Mouse (Mus musculus) layer of hippocampus, postnatal 25 days (tissue): ENCODE measurements around the gene Galnt2. TPM values are rescaled to one million over a fixed set of nuclear protein-coding genes. Genes with fewer than 3 reads are reported as not detected.

Experiments
- DNase-seq, 2 experiments: peaks; one replicate each; pipeline ENCODE4 v3.0.0; 2022; ENCODE audit warnings: mixed read lengths in 2 of 2, low spot score in 1 of 2; ENCODE audit errors: extremely low spot score in 1 of 2
- total RNA-seq, 2 experiments: library from RNA; stranded (reverse); gene quantifications; 2 replicates each; pipeline ENCODE4 v1.2.3; 2021

Galnt2 gene
- total RNA-seq, 2 experiments from 2014 or later = 35.5 to 45.9 TPM

DNA sequence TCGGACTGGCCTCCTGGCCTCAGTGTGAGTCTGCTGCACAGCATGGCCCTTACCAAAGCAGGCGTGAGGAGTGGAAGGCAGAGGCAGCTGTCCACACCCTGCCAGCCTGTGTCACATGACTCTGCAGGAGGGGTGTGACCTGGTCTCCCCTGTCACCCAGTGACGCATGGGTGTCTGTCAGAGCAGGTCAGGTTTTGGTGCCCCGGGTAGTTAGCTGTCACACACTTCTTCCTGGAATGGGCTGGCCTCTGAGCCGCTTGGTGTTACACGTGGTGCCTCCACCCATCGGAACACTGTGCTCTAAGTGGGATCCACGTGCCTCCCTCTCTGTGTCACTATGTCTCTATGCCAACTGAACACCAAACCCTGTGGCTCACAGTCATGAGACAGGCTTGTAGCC lies 34.6 kb downstream of the Galnt2 start:
- no peak for DNase-seq

DNA sequence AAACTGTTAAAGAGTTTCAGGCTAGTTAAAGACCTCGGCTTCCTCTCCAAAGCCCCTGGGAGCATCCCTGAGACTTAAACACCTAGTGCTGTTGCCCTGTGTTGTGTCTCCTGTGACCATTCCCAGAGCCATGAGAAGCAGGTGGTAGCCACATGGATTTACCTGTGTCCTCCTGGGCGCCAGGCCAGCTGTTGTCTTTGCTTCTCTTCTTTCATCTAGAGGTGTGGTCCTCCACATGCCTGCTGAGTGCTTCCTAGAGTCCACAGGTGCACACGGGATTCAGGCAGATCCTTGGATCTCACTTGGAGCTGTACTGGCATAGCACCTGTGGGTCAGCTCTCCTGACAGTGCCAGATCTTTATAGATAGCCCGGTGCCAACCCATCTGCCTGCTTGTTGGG lies 36.0 kb downstream of the Galnt2 start:
- DNase-seq = no peak

DNA sequence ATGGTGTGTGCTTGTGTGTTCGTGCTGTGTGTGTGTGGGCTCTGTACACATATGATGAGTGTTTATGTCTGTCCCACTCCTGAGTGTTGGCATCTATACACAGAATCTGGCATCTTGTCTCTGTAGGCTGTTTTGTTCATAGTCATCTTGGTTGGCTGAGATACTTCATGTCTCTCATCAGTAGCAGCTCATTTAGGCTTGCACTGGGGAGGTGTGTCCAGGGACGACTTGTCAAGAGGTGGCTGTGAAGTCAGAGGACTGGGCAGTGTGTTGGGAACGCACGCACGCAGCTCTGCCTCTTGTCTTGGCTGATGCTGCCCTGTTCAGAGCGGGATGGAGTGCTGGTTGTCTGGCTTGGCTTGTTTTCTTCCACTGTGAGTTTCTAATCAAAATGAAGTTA lies 39.3 kb downstream of the Galnt2 start:
- no peak for DNase-seq

DNA sequence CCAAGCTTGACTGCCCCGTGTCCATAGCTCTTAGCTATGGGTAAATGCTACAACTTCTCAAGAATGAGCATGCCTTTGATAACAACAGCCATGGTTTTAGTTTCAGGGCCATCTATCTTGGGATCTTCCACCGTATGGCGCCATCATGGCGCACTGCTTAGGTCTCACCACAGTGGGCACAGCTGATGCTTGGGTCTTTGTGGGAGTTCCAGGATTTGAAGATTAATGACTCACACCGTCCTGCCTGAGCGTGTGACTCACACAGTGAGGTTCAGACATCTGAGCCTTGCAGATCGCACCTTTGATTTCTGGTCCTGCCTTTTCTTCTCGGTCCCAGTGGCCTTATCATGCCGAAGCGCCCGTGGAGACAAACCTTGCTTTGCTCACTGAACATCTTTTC lies 39.7 kb downstream of the Galnt2 start:
- no peak for DNase-seq

DNA sequence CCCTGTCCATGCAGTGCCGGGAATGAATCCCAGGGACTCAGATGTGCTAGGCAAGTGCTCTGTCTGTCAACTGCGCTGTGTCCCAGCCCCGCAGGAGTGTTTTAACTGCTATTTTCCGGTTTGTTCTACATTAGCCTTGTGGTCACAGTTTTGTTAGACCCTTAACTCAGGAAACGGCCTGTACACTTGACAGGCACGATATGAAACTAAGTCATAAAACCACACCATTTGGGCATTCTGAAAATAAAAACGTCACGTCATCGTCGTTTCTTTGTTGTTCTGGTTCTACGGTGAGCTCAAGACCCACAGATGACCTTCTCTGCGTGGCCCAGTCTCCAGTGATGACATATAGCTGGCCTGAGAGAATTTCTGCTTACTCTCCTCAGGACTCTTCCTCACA lies 40.3 kb downstream of the Galnt2 start:
- no peak for DNase-seq

DNA sequence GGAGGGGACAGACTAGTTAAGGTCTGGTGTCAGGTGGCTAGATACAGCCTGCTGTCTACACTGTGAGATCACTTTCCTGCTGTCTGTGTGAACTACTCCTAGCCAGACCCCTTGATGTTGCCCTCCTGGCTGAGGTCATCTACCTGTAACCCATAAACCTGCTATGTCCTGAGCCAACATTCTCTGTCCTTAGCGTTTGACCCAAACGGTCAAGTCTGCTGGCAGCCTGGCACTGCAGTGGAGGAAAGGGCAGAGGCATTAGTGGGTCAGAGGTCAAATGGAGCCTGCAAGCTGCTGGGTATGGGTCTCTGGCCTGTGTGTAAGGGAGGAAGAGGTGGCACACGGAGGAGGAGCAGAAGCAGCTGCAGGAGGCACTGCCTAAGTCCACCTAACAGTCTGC lies 41.6 kb downstream of the Galnt2 start:
- no peak for DNase-seq

DNA sequence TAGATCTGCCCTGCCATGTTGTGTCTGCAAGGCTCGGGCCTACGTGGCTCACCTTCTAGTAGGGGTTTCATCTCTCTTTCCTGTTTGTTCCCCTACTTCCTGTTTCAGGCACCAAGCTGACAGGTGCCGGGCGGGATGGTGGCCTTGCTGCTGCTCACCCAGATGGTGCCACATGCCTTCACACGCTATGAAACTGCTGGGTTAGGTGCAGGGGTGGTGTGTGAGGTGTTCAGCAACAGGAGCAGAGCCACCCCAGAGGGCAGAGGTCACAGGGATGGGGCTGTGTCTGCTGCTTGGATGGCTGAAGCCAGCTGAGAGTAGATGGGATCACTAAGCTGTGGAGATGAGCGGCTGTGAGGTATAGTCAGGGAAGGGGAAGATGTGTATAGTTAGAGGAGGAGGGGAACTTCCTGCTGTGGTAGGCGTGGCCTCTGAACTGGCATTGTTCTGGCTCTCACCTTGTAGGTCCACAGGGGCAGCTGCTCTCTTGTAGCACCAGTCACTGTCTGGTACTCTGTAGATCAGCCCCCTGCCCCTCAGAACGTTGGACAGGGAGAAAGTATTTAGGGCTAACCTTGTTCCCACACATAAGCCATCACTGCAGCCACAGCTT lies 42.5 kb downstream of the Galnt2 start:
- no peak for DNase-seq

DNA sequence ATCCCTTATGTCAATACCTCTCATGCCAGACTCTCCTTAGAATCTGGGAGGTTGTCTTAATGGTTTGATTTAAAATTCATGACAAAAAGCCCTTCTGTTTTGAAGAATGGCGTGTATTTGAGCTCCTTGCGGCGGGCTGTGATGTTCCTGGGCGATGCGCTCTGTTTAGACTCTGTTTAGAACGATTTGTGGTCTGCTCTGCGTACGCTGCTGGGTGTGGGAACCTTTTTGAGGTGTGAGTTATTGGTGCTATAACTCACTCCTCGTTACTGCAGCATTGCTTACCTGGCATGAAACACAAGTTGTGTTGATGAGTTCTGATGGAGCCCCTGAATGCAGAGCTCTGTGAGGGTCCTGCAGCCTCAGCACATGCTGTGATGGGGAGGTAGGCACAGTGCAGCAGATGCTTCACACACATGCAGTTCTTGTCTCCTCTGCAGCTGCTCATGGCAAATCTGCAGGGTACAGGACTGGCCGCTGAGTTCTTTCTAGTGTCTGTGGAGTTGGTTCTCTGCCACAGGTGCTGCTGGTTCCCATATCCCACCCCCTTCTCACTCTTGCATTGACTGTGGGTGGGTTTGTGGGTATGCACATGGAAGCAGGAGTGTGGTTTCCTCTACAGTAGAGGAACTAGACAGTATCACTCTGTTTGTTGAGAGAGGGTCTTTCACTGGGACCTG lies 43.4 kb downstream of the Galnt2 start:
- no peak for DNase-seq

DNA sequence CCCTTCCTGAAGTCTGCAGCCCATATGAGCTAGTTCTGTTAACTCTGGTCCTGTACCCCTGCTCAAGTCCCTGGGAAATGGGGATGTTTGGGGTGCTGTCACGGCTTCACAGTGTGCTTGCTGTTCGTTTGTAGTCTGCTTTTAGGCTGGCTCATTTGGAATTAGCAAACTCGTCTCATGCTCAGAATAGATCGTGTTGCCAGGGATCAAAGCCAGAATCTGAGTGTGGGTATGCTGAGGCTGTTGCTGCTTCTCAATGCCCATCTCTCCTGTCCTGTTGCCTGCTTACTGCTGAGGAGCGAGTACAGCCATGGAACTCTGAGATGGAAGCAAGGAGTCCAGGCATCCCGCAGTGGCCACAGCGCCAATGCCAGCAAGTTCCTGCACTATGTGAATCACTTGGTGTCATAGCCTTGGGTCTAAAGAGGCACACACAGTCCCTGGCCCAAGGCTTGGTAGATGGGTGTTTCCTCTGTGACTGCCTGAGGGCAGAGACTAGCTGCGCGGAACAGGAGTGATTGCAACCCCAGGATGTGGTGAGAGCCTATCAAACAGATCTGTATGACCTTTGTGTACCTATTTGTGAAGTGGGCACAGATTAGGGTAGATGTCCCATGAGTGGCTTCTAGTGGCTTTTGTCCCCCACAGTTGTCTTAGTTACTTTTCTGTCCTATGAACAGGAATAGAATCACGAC lies 44.3 kb downstream of the Galnt2 start:
- DNase-seq = no peak

DNA sequence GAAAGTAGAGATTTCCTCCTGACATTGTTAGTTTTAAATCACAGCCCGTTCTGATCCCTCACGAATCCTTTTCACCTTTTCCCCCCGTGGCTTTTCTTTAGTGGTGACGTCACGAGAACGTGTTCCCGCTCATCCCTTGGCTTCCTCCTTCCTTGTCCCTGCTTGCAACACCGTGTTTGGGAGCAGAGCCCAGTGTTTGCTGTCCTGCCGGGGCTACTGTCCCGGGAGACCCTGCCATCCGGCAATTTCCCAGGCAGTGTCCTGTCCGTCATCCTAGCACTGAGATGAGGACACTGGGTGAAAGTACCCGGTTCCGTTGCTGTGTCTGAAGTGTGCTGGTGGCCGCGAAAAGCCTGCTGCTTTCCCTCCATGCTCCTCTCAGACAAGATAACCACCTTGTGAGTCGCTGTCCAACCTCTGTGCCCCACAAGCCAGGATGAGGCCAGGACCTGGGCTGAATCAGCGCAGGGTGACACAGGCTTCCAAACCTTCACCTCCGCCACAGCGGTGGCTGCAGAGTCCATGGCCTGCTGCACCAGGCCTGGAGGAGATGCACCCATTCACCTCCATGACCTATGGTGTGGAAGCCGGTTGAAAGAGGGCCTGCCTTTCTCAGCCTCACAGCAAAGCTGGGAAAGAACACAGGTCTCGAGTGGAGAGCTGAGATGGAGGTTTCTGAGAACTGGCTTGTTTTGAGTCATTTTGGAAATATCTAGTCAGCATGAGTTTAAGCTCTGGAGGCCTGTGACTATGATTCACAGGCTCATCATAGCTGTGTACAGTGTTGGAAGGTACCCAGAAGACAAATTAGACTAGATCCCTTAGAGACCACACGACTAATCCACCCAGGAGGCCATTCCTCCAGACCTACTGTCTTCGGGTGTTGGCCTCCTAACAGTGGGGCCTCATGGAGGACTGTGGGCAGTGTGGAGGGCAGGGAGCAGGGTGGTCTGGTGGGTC lies 47.0 kb downstream of the Galnt2 start:
- no peak for DNase-seq

DNA sequence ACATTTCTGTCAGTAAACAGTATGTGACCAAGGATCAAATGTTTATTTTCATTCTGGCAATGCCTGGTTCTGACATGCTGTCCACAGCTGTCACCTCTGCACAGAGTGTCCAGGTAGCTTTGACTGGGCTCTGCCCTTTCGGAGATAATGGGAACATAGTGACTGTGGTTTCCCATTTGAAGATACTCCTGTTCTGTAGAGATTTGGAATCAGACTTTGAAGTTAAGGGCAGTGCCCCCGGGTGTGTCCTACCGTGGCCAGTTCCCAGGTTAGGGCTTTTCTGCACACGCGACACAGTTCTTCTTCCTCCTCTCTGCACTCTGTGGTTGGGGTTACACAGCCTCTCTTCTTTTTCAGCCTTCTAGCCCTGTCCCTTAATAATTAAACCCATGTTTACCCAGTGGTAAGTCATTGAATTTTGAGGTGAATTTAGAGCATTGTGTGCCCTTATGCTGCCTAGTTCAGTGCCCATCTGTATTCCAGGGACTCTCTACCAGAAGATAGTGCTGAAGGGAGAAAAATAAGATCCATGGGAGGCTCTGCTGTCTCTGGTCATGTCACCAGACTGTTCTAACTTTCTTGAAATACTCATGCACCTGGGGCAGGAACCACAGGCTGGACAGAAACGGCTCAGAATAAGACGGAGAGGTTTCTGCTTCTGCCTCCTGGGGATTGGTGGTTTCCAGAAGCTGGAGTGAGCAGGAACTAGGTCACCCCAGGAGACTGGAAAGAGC lies 47.9 kb downstream of the Galnt2 start:
- DNase-seq = no peak

DNA sequence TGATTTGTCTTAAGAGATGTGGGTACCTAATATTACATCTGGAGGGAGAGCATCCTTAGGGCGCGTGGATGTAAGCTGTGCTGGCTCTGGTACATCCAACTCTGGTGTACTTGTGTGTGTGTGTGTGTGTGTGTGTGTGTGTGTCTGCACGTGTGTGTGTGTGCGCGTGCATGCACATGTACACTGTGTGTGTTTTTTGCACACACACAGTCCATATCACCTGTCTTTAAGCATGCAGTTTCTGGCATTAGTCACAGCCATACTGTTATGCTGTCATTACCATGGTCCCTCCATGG lies 48.4 kb downstream of the Galnt2 start:
- DNase-seq = no peak

DNA sequence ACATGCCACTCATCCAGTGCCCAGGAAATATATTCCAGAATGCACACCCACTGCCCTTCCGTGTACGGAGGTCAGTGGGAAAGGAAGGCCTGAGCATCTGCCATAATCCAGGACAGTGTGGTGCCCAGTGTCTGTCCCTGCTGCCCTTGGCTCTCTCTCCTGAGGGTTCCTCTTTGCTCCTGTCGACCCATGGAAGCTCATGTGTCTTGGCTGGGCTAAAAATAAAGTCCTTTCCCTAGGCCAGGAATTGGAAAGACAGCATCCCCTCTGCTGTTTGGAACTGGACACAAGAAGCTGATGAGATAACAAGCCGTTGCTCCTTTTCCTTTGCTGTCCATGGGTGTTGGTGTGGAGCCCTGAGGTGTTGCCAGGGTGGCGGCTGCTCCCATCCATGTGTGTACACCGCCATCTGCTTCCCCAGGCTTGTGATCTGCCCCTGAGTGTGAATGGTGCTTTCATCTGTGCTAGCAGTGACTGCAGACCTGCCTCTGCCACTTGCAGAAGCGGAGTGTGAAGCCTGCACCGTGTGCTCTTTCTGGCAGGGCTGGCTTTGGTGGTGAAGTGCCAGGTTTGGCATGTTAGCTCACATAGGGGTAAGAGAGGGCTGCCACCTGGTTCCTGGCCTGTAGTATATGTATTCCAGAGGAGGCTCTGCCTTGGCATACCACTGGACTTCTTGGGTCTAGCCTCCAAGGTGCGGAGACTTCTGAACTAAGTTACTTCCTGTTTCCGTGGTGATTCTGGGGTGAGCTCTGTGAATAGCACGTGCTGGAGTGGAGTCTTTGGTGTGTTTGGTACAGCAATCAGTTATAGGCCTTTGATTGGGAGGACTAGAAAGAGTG lies 50.7 kb downstream of the Galnt2 start:
- DNase-seq = no peak

DNA sequence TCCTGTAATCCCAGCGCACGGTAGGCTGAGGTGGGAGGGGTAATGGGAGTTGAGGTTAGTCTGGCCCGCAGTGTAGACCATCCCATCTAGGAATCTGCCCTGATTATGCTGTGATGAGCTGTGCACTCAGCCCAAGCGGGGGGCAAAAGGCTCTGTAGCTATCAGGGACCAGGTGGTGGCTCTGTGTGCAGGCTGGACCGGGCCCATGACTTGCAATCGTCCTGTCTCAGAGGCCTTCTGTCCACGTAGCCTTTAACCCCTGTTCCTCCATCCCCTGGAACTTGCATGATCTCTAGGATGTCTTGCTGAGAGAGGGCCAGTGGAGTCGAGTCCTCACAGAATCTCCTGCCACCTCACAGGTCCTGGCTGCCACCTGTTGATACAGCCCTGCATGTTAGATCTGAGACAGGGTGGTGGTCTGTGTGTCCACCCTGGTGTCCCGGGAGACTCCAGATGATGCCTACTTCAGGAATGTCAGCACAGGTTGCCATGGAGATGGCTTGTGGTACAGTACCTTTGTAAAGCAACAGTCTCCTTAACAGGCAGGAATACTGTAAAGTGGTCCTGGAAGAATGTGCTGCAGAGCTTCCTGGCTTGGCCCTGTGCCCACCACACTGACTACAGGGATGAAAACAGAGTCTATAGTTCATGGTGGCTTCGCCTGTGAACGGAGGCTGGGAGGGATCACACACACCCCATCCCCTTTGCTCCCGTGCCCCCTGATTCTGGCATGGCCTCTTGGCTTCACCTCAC lies 51.9 kb downstream of the Galnt2 start:
- no peak for DNase-seq

DNA sequence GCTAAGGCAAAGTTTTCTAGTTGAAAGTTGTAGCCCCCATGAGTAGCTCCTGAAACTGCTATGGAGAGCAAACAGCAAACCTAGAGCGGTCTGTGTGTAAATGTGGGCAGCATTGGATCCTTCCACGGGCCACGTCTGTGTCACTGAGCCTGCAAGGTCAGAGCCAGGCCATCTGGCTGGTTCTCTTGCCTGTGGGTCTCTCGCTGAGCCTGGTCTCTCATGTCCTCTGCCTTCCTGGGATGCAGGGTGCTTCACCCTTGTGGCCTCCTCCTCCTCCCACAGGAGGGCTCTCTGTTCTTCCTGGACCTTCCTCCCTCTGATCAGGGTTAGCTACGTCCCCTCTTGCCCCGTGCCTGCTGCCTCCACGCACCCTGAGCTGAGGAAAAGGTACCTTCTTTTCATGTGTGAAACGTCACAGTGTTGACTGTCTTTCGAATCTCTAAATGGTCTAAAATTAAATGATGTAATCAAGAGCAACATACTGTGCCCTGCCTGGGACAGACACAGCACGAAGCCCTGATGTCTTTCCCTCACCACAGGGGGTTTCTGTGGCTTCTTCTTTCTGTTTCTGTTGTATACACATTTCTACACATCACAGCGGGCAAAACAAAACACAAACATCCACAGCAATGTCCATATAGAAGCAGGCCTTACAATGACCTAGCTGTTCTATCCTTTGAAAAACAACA lies 52.6 kb downstream of the Galnt2 start:
- peak in 1 of 2 experiments; percentile 7 for DNase-seq

DNA sequence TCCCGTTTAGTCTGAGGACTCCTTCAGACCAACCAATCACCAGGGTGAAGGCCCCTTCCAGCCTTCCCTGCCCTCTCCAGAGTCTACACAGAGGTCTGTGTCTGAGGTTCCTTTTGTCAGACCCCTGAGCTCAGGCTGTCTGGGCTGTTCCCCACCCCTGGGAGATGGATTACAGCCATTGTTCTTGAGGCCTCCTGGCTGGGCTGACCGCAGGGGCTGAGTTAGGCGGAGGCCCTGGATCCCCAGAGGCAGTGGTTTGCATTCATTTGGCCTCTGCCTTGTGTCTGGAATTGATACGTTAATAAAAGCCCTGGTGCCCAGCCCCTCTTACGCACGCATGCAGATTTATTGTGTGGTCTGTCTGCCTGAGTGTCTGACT lies 53.1 kb downstream of the Galnt2 start:
- DNase-seq = no peak

DNA sequence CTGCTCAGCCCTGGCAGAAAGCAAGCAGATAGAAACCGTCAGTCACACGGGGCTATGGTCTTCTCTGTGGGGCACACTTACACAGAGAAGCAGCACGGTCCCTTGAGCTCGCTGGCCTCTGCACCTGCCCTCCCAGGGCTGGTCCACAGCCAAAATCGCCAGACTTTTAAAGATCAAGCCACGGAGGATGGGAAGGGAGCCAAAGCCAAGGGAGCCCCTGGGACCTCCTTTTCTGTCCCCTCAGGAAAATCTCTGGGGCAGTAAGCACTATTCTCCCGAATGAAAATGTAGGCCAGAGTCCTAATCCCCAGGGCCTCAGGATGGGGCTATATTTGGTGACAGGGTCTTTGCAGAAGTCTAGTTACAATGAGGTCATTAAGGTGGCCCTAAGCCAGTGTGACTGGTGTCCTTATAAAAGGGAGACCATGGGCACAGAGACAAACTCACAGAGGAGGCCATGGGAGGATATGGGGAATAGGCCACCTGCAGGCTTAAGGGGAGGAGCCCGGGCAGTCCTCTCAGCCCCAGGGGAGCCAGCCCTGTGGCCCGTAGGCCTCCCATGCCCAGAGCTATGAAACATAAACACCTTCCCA lies 53.9 kb downstream of the Galnt2 start:
- DNase-seq = no peak
